Mouse (Mus musculus): Measurements from ENCODE around the gene 1110051M20Rik. TPM values are rescaled to one million over a fixed set of nuclear protein-coding genes. Genes with fewer than 3 reads are reported as not detected.
A peak's percentile ranks its signal among the peaks of the same experiment; 100 is the strongest.

The 1110051M20Rik gene
- polyA plus RNA-seq, 1 experiment from 2014 or later: 75.3 TPM

- peak; percentile 38 for DNase-seq (ENCODE audit: low spot score)
- 22% methylated on average over 7 of the region's 7 CpGs for WGBS
Measured at GRCm38 (mm10) chr2:91470055-91470647, 25.6 kb upstream of the 1110051M20Rik start.

GRCm38 (mm10) chr2:91467613-91468012 is 23.1 kb upstream of the 1110051M20Rik start:
- WGBS: 73% methylated on average over 8 of the region's 8 CpGs
- no peak for DNase-seq (ENCODE audit: low spot score)
- H3K4me3 ChIP-seq: no peak overlapping the region
- H3K9me3 ChIP-seq: no peaks in the 10 kb centered on the region
- no peaks in the 10 kb centered on the region for H3K27me3 ChIP-seq (replicated peaks; ENCODE audit: low read depth, poor library complexity, severe bottlenecking)
- peak overlapping the region; percentile 5; the same call in 1 of the 2 replicates for H3K27ac ChIP-seq (replicated peaks)
- H3K4me1 ChIP-seq: peaks cover 44% of the 10 kb centered on the region
- peaks cover 44% of the 10 kb centered on the region for H3K36me3 ChIP-seq (replicated peaks)

More at GRCm38 (mm10) chr2:91470055-91470647, 25.6 kb upstream of the 1110051M20Rik start:
- peak overlapping the region; percentile 62 for H3K27ac ChIP-seq (replicated peaks)
- H3K4me3 ChIP-seq: no peak overlapping the region
- peaks cover 64% of the 10 kb centered on the region for H3K36me3 ChIP-seq (replicated peaks)
- H3K9me3 ChIP-seq: no peaks in the 10 kb centered on the region
- peaks cover 48% of the 10 kb centered on the region for H3K4me1 ChIP-seq
- H3K27me3 ChIP-seq (replicated peaks; ENCODE audit: low read depth, poor library complexity, severe bottlenecking): no peaks in the 10 kb centered on the region

GRCm38 (mm10) chr2:91465934-91466333 is 21.4 kb upstream of the 1110051M20Rik start:
- Histone ChIP-seq H3K9me3 (no peaks in the 10 kb centered on the region), H3K27me3 (replicated peaks; ENCODE audit: low read depth, poor library complexity, severe bottlenecking) (no peaks in the 10 kb centered on the region), H3K36me3 (replicated peaks) (peaks cover 29% of the 10 kb centered on the region), H3K27ac (replicated peaks) (no peak overlapping the region), H3K4me3 (no peak overlapping the region), H3K4me1 (peaks cover 60% of the 10 kb centered on the region)
- WGBS: 87% methylated on average over 3 of the region's 3 CpGs
- DNase-seq (ENCODE audit: low spot score): no peak

GRCm38 (mm10) chr2:91462681-91463080 is 18.2 kb upstream of the 1110051M20Rik start:
- Histone ChIP-seq H3K4me1 (peaks cover 63% of the 10 kb centered on the region), H3K4me3 (peak overlapping the region; percentile 43), H3K27ac (replicated peaks) (peak overlapping the region; percentile 87), H3K27me3 (replicated peaks; ENCODE audit: low read depth, poor library complexity, severe bottlenecking) (no peaks in the 10 kb centered on the region), H3K9me3 (peaks cover 3% of the 10 kb centered on the region; the same call in 1 of the 2 replicates), H3K36me3 (replicated peaks) (peaks cover 18% of the 10 kb centered on the region)
- WGBS: 11% methylated on average over 12 of the region's 12 CpGs
- peak; percentile 52 for DNase-seq (ENCODE audit: low spot score)

- H3K27me3 ChIP-seq (replicated peaks; ENCODE audit: low read depth, poor library complexity, severe bottlenecking): no peaks in the 10 kb centered on the region
- 0% methylated on average over 2 of the region's 2 CpGs for WGBS
- H3K36me3 ChIP-seq (replicated peaks): peaks cover 13% of the 10 kb centered on the region
- peaks cover 3% of the 10 kb centered on the region; the same call in 1 of the 2 replicates for H3K9me3 ChIP-seq
- peak overlapping the region; percentile 43 for H3K4me3 ChIP-seq
- peak; percentile 60 for DNase-seq (ENCODE audit: low spot score)
- peaks cover 62% of the 10 kb centered on the region for H3K4me1 ChIP-seq
- peak overlapping the region; percentile 87 for H3K27ac ChIP-seq (replicated peaks)
Measured at GRCm38 (mm10) chr2:91462196-91462595, 17.7 kb upstream of the 1110051M20Rik start.

GRCm38 (mm10) chr2:91461341-91461740 is 16.8 kb upstream of the 1110051M20Rik start:
- Histone ChIP-seq H3K27me3 (replicated peaks; ENCODE audit: low read depth, poor library complexity, severe bottlenecking) (no peaks in the 10 kb centered on the region), H3K27ac (replicated peaks) (peak overlapping the region; percentile 87), H3K4me1 (peaks cover 65% of the 10 kb centered on the region), H3K4me3 (peak overlapping the region; percentile 25; the same call in 1 of the 2 replicates), H3K9me3 (peaks cover 3% of the 10 kb centered on the region; the same call in 1 of the 2 replicates), H3K36me3 (replicated peaks) (peaks cover 13% of the 10 kb centered on the region)
- DNase-seq (ENCODE audit: low spot score): no peak
- WGBS: 40% methylated on average over 3 of the region's 3 CpGs

GRCm38 (mm10) chr2:91460771-91461170 is 16.3 kb upstream of the 1110051M20Rik start:
- H3K27ac ChIP-seq (replicated peaks): no peak overlapping the region
- peaks cover 3% of the 10 kb centered on the region; the same call in 1 of the 2 replicates for H3K9me3 ChIP-seq
- H3K36me3 ChIP-seq (replicated peaks): peaks cover 11% of the 10 kb centered on the region
- 0 out of 2 replicates have a peak overlapping the region, but pooled peaks have one; percentile 20 for H3K4me3 ChIP-seq
- DNase-seq (ENCODE audit: low spot score): no peak
- 57% methylated on average over 7 of the region's 7 CpGs for WGBS
- H3K4me1 ChIP-seq: peaks cover 71% of the 10 kb centered on the region
- H3K27me3 ChIP-seq (replicated peaks; ENCODE audit: low read depth, poor library complexity, severe bottlenecking): no peaks in the 10 kb centered on the region

GRCm38 (mm10) chr2:91460076-91460475 is 15.6 kb upstream of the 1110051M20Rik start:
- Histone ChIP-seq H3K27me3 (replicated peaks; ENCODE audit: low read depth, poor library complexity, severe bottlenecking) (no peaks in the 10 kb centered on the region; the same call in 1 of the 2 replicates), H3K4me1 (peaks cover 78% of the 10 kb centered on the region), H3K4me3 (peak overlapping the region; percentile 91), H3K9me3 (peaks cover 3% of the 10 kb centered on the region; the same call in 1 of the 2 replicates), H3K36me3 (replicated peaks) (peaks cover 11% of the 10 kb centered on the region), H3K27ac (replicated peaks) (peak overlapping the region; percentile 96)
- 92% methylated on average over 6 of the region's 6 CpGs for WGBS
- DNase-seq (ENCODE audit: low spot score): no peak

GRCm38 (mm10) chr2:91458673-91459391 is 14.3 kb upstream of the 1110051M20Rik start:
- H3K27ac ChIP-seq (replicated peaks): peak overlapping the region; percentile 96
- H3K36me3 ChIP-seq (replicated peaks): peaks cover 6% of the 10 kb centered on the region
- peak; percentile 78 for DNase-seq (ENCODE audit: low spot score)
- H3K9me3 ChIP-seq: peaks cover 3% of the 10 kb centered on the region; the same call in 1 of the 2 replicates
- WGBS: under 1% methylated on average over 32 of the region's 32 CpGs
- no peaks in the 10 kb centered on the region; the same call in 1 of the 2 replicates for H3K27me3 ChIP-seq (replicated peaks; ENCODE audit: low read depth, poor library complexity, severe bottlenecking)
- peak overlapping the region; percentile 91 for H3K4me3 ChIP-seq
- peaks cover 79% of the 10 kb centered on the region for H3K4me1 ChIP-seq

GRCm38 (mm10) chr2:91458252-91458672 is 13.8 kb upstream of the 1110051M20Rik start:
- DNase-seq (ENCODE audit: low spot score): peak; percentile 79
- WGBS: under 1% methylated on average over 21 of the region's 21 CpGs
- Histone ChIP-seq H3K9me3 (peaks cover 3% of the 10 kb centered on the region; the same call in 1 of the 2 replicates), H3K4me1 (peaks cover 75% of the 10 kb centered on the region), H3K4me3 (peak overlapping the region; percentile 91), H3K27ac (replicated peaks) (peak overlapping the region; percentile 96), H3K27me3 (replicated peaks; ENCODE audit: low read depth, poor library complexity, severe bottlenecking) (no peaks in the 10 kb centered on the region; the same call in 1 of the 2 replicates), H3K36me3 (replicated peaks) (peaks cover 6% of the 10 kb centered on the region)

GRCm38 (mm10) chr2:91457656-91458251 is 13.2 kb upstream of the 1110051M20Rik start:
- peak; percentile 68 for DNase-seq (ENCODE audit: low spot score)
- Histone ChIP-seq H3K36me3 (replicated peaks) (peaks cover 6% of the 10 kb centered on the region), H3K4me3 (peak overlapping the region; percentile 91), H3K27ac (replicated peaks) (peak overlapping the region; percentile 96), H3K27me3 (replicated peaks; ENCODE audit: low read depth, poor library complexity, severe bottlenecking) (no peaks in the 10 kb centered on the region; the same call in 1 of the 2 replicates), H3K4me1 (peaks cover 70% of the 10 kb centered on the region), H3K9me3 (peaks cover 3% of the 10 kb centered on the region; the same call in 1 of the 2 replicates)
- WGBS: under 1% methylated on average over 45 of the region's 45 CpGs

GRCm38 (mm10) chr2:91457259-91457655 is 12.8 kb upstream of the 1110051M20Rik start, which contains the start of gene Lrp4:
TSS of gene Lrp4 (plus strand) at chr2:91457511.
- H3K36me3 ChIP-seq (replicated peaks): peaks cover 6% of the 10 kb centered on the region
- H3K27ac ChIP-seq (replicated peaks): peak within 1 kb of the TSS; percentile 96
- H3K4me1 ChIP-seq: peaks cover 65% of the 10 kb centered on the region
- peaks cover 3% of the 10 kb centered on the region; the same call in 1 of the 2 replicates for H3K9me3 ChIP-seq
- peak; percentile 88 for DNase-seq (ENCODE audit: low spot score)
- H3K4me3 ChIP-seq: peak within 1 kb of the TSS; percentile 91
- under 1% methylated on average over 36 of the region's 36 CpGs for WGBS
- H3K27me3 ChIP-seq (replicated peaks; ENCODE audit: low read depth, poor library complexity, severe bottlenecking): no peaks in the 10 kb centered on the region; the same call in 1 of the 2 replicates
